Mouse (Mus musculus): ENCODE data around the gene Stard3.

Stard3 gene

DNA sequence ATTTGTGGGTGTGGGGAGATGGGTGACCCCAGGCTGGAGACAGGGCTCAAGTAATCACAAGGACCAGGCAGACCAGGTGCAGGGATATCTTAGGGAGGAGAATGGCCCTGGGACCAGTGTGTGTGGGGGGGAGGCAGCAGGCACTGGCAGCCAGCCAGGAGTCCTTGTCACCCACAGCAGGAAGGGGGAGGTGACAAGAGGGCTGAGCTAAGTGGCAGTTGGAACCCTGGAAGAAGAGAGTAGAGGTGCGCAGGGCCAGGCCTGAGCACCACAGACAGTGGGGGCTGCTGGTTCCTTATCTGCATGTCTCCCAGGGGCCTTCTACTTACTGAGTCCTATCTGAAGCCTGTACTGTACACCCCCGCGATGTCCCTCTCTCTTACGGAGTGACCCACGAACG lies 35.1 kb downstream of the Stard3 start:
- no peak for DNase-seq (ENCODE audit: extremely low spot score, low read depth, low spot score)

GRCm38 (mm10) chr11:98394301-98394700 lies 36.1 kb downstream of the Stard3 start:
- DNase-seq (ENCODE audit: extremely low spot score, low read depth, low spot score), result no peak

DNA sequence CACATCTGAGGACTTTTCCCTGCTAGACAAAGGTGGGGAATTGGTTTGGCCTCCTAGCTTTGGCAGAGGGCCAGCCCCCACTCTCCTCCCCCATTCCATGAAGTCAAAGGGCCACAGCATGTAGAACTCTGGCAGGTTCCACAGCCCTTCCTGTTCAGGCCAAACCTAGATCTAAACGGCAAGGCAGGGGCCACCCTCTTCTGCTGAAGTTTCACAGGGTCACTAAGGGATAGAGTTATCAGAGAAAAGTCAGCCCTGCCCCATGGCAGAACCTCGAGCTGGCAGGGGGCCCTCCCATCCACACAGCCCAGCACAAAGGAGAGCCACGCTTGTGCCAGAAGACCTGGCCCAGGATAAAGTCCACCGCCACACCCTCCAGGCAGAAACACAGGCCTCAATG lies 36.9 kb downstream of the Stard3 start:
- DNase-seq (ENCODE audit: extremely low spot score, low read depth, low spot score), result no peak

DNA sequence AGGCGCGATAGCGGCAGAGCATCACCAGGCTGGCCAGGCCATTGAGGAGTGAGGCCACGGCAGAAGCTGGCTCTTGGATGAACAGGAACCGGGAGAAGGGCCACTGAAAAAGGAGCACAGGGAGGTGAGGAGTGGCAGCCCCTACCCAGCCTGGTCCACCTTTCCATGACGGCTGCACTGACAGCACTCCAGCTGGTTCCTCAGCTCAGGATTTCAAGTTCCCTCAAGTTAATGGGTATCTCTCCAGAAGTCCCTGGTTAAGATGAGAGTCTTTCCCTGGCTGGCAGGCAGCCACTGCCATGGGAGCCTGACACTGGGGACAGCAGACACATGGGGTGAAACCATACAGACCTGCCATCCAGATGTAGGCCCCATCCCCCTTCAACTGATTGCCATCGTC lies 39.8 kb downstream of the Stard3 start:
- DNase-seq (ENCODE audit: extremely low spot score, low read depth, low spot score), result no peak

DNA sequence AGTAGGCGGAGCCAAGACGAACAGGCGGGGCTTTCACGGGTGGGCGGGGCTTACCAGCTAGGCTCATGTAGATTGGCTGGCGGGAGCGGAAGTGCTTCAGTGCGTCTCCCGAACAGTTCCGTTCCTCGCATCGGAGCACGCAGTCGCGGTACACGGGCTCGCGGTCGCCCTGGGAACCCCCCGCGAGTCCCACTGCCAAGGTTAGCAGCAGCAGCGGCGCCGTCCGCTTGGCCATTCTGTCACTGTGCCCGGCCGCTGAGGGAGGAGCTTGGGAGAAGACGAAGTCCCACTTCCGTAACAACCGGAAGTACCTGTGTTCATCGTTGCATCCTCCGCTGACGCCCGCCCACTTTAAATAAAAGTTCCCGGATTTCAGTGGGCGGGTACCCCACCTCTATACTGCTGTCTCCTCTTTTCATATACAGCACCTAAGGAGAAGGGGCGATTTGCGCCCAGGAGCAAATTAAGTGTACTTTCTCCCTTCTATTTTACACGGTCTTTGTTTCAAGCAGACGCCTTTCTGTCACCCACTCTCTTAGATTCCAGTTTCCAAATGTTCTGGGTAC lies 42.1 kb downstream of the Stard3 start, which contains the start of gene Pgap3:
Gene Pgap3, minus strand, starts transcription at position 330 of the 566 bp plus-strand sequence.
- no peak for DNase-seq (ENCODE audit: extremely low spot score, low read depth, low spot score)

- no peak for DNase-seq (ENCODE audit: extremely low spot score, low read depth, low spot score)
These were observed 42.6 kb downstream of the Stard3 start for GRCm38 (mm10) chr11:98400816-98401215.

GRCm38 (mm10) chr11:98406621-98407020 lies 48.5 kb downstream of the Stard3 start:
- DNase-seq (ENCODE audit: extremely low spot score, low read depth, low spot score), result no peak

GRCm38 (mm10) chr11:98408872-98409271 lies 50.7 kb downstream of the Stard3 start:
- no peak for DNase-seq (ENCODE audit: extremely low spot score, low read depth, low spot score)

DNA sequence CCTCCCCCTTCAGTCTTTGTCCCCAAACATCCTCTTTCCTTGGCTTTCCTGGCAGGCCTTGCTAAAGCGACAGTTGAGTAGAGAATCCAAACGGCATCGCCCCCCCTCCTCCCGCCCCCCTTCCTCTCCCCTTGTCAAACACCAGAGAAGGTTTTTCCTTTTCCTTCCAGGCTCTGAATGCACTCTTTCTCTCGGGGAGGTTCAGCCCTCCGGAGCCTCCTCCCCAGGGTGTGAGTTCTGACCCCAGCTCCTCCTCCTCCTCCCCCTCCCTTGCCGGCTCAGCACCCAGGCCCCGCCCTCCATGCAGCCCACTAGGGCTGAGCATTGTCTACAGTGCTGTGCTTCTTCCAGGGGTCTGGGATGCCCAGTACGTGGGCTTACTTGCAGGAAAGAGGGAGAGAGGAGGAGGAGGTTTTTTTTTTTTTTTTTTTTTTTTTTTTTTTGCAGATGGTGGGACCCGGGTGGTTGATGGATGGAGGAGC lies 51.2 kb downstream of the Stard3 start:
- DNase-seq (ENCODE audit: extremely low spot score, low read depth, low spot score), result no peak

GRCm38 (mm10) chr11:98412273-98412796 lies 54.2 kb downstream of the Stard3 start, which contains the start of gene Erbb2:
Gene Erbb2, plus strand, starts transcription at chr11:98412470.
- no peak for DNase-seq (ENCODE audit: extremely low spot score, low read depth, low spot score)

DNA sequence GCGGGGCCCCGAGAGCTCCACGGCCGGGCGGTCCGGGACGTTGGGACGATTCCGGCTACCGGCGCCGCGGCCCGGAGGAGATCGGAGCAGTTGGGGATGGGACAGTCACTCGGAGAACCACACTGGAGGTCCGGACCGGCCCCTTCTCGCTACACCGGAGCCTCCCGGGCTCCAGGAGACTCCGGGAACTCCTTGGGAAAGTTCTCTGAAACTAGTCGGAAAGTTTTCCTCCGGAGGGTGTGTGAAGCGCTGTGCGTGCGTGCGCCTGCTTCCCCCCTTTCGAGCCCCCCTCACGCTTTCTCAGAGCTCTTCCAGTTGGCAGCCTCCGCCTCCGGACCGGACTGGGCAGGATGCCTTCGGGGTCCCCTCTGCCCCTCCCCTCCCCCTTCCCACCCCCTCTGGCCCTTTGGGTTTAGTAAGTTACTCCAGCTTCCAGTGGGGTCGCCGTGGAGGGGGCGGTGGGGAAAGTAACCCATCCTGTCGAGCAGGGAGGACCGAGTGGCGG lies 54.7 kb downstream of the Stard3 start:
- DNase-seq (ENCODE audit: extremely low spot score, low read depth, low spot score), result no peak

GRCm38 (mm10) chr11:98413731-98414130 lies 55.6 kb downstream of the Stard3 start:
- DNase-seq (ENCODE audit: extremely low spot score, low read depth, low spot score), result no peak

DNA sequence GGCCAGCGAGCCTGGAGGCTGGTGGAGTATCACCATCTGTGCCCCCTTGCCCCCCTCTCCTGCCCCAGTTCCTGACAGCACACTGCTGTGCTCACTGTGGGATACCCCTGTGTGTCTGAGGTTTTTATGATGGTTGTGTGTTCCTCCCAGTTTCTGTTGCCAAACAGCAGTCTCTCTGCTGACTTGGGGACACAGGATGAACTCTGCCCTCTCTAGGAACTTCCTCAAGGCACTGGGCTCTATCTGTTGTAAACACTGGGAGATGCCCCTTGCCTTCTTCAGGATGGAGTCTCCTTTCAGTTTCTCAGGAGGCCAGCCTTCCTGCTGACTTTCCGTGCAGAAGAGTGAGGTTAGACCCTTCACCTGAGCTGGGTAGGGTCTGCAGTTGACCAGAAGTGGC lies 56.0 kb downstream of the Stard3 start:
- DNase-seq (ENCODE audit: extremely low spot score, low read depth, low spot score), result no peak

GRCm38 (mm10) chr11:98417074-98417473 lies 58.9 kb downstream of the Stard3 start:
- DNase-seq (ENCODE audit: extremely low spot score, low read depth, low spot score), result no peak

DNA sequence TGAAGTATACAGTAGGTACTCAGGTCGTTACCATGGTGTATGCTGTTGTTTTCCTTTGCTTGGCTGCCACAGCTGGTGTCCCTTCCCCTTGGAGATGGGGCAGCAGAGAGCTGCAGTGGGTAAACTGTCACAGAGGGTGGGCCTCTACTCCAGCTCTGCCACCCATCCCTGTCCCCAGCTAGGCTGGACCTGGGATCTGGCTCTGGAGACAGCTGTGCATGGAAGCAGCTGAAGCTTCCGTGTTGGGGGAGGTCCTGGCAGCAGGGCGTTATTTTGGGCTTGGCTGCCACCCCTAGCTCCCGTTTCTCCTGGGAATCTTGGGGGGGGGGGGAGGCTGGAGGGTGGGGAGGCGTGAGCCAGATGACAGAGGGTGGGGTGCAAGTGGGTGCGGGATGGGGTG lies 60.1 kb downstream of the Stard3 start:
- no peak for DNase-seq (ENCODE audit: extremely low spot score, low read depth, low spot score)

DNA sequence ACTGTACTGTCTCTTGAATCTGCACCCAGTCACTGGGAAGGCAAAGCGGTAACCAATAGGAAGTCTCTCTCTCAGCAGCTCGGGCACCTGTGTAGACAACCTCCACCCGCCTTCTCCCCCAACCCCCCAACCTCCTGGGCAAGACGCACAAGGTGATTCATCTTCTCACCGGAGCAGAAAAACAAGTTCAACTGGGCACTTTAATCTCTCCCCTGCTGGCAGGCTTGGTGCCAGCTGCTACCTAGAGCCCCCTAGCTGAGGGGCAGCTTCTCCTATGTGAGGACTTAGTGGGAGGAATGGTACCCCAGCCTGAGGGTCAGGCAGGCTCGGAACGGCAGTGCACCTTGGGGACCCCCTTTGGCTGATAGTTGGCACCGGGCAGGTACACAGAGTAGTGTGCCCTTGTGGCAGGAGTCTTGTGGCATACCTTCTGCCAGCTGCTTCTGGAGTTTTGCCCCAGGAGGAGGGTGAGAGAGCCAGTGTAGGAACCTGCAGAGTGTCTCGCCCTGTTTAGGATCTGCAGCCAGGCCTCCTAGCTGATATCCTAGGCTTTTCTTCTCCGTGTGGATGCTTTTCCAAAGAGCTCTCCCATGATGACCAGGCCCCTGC lies 60.9 kb downstream of the Stard3 start:
- no peak for DNase-seq (ENCODE audit: extremely low spot score, low read depth, low spot score)

DNA sequence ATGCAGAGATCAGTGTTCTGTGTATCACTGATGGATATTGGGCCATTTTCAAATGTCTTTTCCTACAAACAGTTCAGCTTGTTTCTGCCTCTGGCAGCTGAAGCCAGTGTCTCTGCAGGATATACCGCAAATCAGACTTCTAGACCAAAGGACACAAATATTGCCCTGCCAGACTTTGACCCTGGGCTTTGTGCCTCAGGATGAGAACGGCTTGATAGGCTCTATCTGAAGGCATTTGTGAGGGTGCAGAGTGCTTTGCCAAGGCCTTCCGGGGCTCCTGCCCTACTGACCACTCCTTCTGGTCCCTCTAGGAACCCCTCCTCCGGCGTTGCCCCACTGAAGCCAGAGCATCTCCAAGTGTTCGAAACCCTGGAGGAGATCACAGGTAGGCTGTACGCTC lies 68.4 kb downstream of the Stard3 start:
- no peak for DNase-seq (ENCODE audit: extremely low spot score, low read depth, low spot score)

DNA sequence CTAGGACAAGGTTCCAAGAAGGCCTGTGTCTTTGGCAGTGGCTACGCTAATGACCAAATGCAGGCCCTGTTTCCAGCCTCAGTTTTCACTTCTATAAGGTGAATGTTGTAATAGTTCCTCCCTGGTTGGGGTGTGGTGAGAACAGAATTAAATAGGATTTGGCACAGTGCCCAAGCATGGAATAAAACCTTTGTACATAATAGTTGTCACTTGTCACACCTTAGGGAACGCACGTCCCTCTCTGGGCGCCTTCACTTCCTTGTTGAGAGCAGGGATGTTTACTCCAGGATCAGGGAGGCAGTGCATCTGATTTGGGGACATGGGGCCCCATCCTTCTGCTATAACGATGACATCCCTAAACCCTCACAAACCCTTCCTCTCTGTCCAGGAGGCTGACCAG lies 70.3 kb downstream of the Stard3 start:
- DNase-seq (ENCODE audit: extremely low spot score, low read depth, low spot score), result no peak

Measured in hindlimb bud, embryonic 11.5 days (tissue).